Mouse (Mus musculus) cerebellum, adult 9-10 months (tissue): ENCODE measurements around the gene Surf2.

Source experiments
- DNase-seq: peaks from one replicate; pipeline ENCODE4 v3.0.0; 2022

Gene Surf2

DNA sequence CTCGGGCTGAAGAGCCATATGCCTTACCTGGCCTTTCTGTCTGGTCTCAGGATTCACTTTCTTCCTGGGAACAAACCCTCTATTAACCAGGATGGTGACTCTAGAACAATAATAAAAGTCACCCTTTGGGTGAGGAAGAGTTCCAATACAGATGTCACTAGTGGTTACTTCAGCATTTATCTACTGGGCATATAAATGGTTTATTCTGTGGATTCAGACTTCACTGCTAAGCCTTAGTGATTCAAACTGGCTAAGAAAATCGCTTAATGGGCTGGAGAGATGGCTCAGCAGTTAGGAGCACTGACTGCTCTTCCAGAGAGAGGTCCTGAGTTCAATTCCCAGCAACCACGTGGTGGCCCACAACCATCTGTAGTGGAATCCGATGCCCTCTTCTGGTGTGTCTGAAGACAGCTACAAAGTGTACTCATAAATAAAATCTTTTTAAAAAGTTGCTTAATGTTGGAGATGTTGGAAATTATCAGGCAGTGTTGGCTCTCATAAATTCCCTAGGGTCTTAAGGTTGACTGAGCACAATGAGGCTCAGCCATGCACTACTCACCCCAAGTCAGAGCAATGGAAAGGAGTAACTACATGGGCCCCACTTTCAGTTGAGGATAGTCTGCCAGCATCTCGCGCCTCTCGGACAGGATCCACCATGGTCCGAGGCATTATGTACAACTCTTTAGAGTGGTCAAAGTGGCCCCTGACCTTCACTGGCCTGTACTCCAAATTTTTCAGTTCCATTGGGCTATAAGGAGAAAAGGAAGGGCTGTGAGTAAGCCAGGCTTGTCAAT lies 1.8 kb upstream of the Surf2 start:
- DNase-seq, result no peak

DNA sequence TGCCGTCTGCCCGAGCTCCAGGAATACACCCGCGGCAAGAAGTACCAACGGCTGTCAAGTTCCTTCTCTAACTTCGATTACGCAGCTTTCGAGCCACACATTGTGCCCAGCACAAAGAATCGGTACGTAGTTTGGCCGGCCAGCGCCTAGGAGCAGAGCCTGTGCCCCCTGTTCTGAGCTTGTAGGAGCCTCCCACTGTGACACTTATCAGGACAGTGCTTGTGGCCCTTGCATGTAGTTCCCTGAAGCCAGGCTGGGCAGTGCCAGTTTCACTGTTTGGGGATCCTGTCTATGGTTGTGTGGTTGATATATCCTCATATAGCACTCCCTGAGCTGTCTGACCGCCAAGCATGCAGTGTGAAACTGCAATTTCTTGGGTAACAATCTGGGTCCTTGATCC lies 571 bp downstream of the Surf2 start:
- no peak for DNase-seq

DNA sequence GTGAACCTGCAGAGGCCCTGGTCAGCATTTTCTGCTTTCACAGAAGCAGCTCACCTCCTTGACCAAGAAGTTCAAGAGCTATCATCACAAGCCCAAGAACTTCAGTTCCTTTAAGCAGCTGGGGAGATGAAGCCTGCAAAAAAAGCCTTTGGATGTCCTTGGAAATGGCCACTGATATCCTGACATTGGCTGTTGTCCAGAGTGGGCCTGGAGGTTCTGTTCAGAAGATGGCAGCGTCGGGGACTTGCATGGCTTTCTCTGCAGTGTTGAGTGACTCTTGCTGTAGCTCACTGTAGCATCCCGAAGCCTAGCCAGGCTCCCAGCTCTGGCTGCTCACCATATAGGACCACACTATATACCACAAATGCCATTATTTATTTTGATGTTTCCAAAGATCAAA lies 3.5 kb downstream of the Surf2 start:
- DNase-seq, result no peak

DNA sequence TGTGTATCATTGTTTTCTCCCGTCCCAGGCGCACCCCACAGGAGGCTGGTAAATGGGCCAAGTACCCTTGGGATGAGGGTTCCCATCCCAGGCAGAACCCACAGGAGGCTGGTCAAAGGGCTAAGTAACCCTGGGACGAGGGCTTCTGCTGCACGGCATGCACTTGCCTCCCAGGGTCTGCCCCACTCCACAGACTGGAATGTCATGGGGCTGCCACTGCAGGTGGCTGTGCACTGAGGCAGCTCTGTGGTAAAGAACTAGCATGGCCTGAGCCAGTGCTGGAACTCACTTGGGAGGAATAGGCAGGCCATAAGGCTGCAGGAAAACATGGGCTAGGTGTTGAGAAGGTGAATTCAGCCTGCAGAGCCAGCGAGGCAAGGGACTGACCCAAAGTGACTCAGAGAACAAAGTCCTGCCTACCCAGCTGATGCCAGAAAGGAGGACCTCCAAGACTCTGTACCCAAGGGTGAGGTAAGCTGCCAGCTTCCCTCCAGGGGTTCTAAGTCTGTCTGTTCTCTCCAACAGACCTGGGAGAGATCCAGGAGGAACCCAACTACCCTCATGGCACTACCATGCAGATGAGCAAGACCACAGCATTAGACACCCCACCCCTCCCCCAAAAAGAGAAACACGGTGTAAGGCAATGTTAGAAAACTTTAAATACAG lies 4.2 kb downstream of the Surf2 start:
- no peak for DNase-seq

DNA sequence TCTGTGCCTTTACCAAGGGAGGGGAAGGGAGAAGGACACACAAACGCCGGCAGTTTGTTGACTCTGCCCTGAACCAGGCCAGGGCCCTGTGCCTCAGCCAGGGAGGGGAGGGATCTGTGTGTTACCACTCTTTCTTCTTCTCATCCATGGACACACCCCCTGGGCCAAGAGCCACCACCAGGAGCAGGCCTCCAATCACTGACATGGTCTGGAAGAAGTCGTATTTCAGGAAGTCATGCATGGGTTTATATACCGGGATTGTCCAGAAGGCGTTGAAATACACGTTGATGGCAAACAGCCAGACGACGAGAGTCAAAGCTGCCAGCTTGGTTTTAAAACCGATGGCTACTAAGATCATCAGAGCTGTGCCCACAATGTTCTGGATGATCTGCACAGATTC lies 5.6 kb downstream of the Surf2 start:
- no peak for DNase-seq

DNA sequence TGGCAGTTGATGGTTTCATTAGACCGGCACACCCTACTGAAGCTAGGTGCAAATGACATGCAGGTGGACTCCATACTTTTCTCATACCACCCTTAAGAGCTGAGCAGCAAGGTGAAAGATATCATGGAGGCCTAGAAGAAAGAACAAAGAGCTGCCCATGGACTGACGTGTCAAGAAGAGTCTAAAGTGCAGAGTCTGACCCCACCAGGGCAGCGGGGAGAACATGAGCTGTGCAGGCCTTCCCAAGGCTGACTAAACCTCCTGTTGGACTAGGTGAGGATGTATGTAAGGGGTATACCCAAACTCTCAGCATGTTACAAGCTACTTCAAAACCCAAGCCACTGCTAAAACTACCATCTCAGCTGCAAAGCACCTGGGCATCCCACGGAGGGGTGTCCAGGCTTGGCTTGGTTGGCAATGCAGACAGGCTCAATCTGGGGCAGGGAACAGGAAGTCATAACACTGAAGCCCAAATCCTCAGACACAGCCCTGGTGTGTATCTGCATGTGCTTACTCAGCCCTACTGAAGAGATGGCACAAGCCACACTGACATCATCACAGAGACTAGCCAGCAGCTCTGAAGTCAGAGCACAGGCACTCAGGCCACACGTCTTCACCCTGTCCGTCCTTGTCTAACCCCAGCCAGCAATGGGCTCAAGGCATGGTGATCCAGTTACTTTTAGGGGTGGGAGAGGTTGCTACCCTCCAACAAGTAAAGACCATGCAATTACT lies 11.7 kb downstream of the Surf2 start:
- DNase-seq, result no peak

DNA sequence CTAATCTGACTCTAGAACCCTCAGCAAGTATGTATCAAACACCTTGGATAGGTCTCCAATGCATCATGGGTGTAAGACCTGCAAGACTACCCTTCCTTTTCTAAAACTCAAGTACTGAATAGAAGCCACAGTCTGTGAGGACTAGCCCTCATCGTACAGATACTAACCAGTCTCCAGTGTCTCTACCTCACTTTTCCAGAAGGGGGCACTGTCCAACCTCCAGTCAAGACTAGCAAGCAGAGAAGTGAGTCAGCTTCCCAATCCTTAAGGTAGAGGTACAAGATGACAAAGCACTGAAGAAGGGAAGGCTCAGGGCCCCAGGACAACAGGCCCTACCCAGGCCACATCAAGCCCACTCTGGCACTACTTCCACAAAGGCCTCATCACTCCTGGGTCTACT lies 14.2 kb downstream of the Surf2 start:
- peak; percentile 84 for DNase-seq

DNA sequence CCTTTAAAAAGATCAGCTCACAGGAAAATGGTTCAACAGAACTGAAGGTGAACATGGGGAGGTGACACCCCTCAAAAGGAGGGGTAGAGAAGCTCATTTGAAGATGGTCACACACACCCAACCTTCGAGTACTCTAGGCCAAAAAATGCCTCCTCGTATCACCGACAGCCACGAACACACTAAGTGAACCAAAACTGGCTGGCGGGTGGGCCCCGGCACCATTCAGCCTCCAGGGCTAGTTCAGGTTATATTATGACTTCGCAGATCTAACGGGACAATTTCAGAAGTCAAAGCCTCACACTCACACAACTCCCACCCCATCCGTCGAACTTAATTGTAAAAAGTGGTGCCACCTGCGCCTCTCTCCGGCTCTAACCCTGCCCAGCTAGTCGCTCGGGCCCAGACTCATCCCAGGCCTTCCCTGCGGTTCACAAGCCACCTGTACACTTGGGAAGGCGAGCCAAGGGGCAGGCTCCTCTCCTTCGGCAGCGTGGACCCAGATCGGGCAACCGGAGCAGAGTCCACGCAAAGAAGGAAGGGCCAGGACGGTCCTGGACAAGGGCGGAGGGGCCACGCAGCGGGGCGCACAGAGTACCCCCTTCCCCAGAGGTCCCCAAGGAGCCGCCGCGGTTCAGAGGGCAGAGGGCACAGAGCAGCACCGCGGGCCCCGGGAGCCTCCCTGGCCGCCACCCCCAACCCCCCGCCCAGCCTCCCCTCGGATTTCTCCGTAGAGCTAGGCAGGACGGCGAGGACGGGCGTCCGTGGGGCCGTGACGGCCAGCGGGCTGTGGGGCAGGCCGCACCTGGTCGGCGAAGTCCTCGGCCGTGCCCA lies 16.5 kb downstream of the Surf2 start:
- DNase-seq, result peak; percentile 62

DNA sequence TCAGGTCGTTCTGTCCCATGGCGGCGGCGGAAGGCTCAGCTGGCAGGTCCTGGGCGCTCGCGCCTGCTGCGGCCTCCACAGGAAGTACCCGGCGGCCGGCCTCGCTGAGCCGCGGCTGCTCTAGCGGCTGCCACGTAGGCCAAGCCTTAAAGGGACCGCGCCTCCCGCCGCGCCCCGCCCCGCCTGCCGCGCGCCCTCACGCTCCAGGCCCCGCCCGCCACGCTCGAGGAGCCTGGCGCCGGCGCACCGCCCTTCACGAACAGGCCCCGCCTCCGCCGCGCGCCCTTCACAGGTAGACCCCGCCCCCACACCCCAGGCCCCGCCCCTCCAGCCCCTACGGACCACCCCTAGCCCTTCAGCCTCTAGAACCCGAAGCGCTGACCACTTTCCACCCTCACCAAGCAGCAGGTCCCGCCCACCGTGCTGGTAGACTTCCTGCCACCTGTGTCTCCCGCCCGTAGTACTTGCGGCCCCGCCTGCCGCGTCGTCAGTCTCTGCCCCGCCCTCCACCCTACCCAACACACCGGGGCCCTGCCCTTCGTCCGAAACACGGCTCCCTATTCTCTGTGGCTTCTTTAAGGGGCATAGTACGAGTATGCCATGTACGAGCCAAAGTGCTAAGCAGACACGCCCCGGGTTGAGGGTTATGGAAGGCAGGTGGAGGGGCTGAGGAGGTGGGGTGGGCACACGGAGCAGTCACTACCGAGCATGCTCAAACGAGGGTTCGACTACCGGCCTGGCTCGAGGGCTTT lies 17.3 kb downstream of the Surf2 start, which contains the start of the genes Surf4 and Stkld1:
Gene Surf4 (minus strand): TSS at position 625 of the 752 bp plus-strand sequence.
Gene Stkld1 (plus strand): TSS at position 744 of the 752 bp plus-strand sequence.
- peak; percentile 89 for DNase-seq

DNA sequence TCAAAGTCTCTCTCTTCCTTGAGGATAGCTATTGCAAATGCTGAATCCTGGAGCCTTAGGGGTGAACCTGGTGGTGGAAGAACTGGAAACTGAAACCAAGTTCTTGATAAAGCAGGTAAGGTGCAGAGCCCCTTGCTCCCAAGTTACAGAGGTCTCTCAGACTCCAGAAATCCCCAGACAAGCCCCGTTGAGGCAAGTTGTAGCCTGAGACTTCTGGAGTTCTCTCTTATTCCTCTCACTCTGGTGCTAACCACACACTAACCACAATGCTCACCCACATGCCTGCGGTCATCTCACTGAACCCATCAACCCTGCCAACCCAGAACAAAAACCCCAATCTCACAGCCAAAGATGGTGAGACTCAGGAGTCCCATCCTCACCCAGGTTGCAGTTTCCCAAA lies 19.1 kb downstream of the Surf2 start:
- no peak for DNase-seq

DNA sequence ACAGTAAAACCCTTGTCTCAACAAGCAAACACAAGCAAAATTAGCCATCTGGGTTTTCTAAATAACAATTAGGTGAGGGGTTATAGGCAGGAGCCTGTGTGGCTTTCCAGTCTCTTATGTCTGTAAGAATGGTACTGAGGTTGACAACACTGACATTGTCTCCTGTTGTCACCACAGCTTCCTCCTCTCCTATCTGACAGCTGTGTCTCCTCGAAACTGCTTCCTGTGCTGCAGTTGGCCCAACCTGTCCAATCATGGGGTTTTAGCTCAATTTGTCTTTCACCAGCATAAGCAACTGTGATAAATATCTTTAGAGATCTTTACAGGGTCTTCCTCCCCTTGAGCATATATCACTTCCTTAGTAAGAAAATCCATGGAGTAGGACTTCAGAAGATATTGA lies 20.3 kb downstream of the Surf2 start:
- DNase-seq, result no peak

DNA sequence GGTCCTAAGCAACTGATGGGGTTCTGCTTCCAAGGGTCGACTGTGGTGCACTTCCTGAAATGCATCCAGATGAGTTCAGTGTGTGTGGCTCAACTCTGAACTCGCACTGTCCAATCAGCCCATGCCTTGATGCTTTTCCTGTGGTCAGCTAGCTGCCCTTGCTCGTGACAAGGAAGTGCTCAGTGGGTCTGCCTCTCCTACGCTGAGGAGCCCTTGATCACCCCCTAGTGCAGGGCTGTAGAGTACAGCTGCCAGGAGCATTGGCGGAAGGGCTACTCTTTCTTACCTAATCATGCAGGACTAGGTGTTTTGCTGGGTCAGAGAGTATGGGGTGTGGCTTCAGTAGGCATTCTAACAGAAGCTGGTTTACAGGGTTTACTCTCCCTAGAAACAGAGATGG lies 25.4 kb downstream of the Surf2 start:
- no peak for DNase-seq

DNA sequence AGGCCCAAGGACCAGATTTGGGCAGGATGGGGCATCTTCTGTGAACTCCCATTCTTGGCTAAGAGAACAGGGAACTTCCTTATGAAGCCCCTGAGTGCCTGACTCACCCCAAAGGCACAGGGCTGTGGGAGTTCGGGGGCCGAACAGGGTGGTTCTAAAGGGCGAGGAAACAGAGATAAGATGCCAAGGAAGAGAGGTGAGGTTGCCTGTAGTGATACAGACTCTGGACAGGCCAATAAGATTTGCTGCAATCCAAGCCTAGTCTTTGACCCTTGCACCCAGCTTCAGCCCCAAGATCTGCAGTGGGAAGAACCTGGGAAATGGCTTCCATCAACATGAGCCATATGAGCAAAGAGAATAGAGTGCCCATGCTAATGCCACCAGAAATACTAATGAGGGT lies 27.1 kb downstream of the Surf2 start:
- DNase-seq, result no peak

DNA sequence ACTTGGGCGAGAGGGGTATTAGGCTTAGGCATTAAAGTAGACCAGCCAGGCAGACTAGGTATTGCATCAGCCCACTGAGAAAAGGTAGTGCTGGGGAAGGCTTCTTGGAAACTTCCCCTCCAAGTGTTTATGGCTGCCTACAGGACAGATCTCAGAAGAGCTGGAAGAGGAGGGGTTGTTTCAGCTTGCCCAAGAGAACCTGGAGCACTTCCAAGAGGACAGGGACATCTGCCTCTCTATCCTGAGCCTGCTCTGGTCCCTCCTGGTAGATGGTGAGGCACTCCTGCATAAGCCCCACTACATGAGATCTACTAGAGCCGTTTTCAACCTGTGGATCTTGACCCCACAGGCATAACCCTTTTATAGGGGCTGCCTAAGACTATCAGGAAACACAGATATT lies 34.2 kb downstream of the Surf2 start:
- peak; percentile 58 for DNase-seq

DNA sequence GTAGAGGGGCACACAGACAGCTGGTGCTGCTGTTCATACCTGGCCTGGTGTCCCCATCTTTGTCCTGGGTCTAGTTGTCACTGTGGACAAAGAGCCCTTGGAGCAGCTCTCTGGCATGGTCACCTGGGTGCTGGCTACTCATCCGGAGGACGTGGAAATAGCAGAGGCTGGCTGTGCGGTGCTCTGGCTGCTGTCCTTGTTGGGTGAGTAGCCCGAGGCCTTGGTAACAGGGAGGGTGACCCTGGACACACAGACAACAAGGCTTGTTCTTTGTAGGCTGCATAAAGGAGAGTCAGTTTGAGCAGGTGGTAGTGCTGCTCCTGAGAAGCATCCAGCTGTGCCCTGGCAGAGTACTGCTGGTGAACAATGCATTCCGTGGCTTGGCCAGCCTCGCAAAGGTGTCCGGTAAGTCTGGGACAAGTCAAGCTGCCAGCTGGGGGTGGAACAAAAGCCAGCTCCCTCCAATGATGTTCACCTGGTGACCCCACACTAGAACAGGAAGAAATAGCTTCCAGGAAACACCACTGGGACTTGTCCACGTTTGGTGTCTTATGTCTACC lies 35.3 kb downstream of the Surf2 start:
- DNase-seq, result no peak

DNA sequence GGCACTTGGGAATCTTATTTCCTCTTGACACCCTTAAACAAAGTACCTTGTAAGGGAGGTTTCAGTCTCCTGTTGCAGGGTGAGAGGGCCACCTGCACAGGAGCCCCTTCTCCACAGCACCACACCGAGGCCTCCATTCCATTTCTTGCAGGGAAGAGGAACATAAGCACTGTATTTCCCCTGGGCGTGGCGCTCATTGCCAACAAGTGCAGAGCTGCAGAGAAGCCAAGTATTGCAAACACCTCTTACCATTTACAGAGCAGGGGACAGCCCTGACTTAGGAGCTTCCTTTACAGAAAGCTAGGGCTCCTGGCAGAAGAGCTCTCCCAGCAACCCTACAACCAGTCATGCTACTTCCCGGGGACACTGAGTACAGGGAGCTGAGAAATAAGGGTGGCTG lies 36.0 kb downstream of the Surf2 start:
- no peak for DNase-seq

DNA sequence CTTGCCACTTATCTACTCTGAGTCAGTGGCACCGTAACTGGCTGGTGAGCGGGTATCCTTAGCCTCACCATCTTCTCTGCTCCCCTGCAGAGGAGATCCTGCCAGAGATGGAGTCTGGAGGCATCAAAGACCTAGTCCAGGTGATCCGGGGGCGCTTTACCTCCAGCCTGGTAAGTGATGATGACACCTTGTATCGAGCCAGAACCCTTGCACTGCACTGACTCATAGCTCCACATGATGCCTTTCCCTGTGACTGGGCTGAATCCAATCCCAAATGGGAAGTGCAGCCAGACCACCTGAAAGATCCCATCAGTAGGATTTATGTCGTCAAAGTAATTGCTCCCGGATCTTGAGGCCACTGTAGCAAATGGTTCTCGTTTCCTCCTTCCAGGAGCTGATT lies 36.7 kb downstream of the Surf2 start:
- no peak for DNase-seq

DNA sequence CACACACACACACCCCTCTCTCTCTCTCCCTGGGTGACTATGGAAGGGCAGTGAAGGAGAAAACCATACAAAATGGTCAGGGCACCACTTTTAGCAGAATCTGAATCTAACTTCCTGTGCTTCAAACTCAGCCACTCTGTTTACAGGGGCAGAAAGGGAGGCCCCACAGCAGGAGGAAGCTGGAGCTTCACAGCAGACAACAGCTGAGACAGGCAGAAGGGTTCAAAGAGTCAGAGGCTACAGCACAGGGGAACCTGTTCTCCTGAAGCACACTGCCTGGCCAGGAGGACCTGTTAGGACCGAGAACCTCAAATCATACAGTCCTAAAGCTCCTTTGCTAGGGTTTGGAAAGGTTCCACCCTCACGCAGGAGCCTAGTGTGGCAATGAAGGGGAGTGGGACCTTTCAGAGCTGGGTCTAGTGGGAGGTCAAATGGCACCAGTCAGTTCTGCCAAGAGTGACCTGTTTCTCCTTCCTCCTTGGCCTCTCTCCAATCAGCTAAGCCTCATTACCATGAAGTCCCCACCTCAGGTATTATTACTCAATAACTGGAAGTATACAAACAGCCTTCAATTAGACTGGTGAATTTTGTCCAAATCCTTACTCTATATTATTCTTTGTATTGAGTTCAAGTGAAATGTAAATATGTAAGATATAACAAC lies 38.7 kb downstream of the Surf2 start:
- no peak for DNase-seq

DNA sequence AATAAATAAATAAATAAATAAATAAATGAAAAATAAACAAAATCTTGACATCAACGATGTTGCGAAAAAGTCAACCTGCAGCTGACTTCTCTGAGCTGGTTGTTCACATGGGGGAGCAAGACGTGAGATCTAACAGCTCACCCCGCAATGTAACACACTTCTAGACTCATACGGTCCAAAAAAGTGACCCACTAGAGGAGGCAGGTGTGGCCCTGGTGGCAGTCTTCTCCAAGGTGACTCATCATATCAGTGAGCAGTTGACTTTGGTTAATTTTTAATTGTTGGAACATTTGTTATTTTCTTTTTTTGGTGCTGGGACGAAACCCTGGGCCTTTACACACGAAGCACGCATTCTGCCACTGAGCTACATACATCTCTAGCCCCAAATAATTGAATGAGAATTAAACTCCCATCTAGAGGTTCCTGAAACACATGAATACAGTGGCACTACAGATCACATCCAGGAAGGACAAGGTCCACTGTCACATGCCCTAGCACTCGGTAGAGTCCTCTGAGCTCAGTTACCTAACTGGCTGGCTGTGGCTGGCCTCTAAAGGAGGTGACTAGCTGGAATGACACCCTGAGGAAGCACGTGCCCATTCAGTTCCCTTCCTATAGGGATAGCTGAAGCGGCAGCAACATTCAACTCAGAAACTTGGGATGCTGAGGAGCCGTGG lies 40.8 kb downstream of the Surf2 start:
- DNase-seq, result no peak

DNA sequence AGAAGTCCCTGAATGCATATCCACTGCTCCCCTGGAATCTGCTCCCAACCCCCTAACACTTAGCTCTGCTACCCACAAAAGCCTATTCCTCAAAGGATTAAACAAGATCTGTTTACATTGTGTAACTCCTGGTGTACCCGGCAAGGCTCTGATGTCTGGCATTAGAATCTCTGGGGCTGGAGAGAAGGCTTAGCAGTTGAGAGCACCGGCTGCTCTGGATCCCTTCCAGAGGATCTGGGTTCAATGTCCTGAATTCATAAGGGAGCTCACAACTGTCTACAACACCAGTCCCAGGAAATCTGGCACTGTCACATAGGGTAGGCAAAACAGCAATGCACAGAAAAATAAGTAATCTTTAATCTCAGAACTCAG lies 41.3 kb downstream of the Surf2 start:
- no peak for DNase-seq

DNA sequence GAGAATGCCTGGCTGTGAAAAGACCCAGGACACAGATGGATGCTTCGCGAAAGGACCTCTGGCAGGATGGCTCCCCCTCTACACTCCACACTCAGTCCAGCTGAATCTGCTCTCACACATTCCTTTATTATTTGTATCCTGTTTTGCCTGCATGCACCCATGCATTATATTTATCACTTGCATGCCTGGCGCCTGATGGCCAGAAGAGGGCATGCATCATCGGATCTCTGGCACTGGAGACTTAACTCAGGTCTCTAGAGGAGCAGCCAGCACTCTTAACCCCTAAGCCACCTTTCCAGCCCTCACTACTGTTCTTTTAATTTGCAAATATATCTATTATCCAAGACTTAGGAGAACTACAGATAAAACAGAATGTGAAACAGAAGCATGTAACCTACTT lies 44.6 kb downstream of the Surf2 start:
- DNase-seq, result no peak
